Mouse (Mus musculus): ENCODE measurements around the gene Grm1. TPM values are rescaled to one million over a fixed set of nuclear protein-coding genes. Genes with fewer than 3 reads are reported as not detected.

Grm1 gene
- polyA plus RNA-seq, 2 experiments: not detected

DNA sequence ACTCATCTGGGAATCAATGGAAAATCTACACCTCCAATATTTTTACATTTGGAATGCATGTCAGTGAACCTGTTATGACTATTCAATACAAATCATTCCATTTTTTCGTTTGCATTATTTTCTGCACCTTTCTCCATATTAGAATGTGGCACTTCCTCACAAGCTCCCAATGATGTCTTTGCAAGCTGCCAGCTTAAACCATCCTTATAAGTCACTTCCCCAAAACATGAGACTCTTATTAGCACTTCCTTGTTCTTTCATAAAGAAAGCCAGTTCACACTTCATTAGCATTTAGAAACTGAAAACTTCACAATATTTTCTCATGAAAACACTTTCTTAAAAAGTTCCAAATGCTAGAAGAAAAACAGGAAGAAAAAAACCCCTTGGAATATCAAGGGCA lies 338.1 kb downstream of the Grm1 start:
- TF ChIP-seq CTCF (IDR thresholded peaks at IDR 0.05; ENCODE audit: low read depth): no peak
- TF ChIP-seq EP300 (IDR thresholded peaks at IDR 0.05; ENCODE audit: low read depth): no peak
- no peaks in the 10 kb centered on the region for H3K36me3 ChIP-seq (replicated peaks; ENCODE audit: control insufficient read depth, insufficient read depth, low read depth)
- no peaks in the 10 kb centered on the region for H3K4me1 ChIP-seq (replicated peaks; ENCODE audit: control insufficient read depth in 2 of 2, insufficient read depth in 2 of 2, low read length in 1 of 2)
- ATAC-seq (ENCODE audit: insufficient read depth) (no peak), DNase-seq (ENCODE audit: low read depth in 3 of 3, low spot score in 3 of 3) (no peak)
- H3K9me3 ChIP-seq (ENCODE audit: control insufficient read depth, low read length): no peaks in the 10 kb centered on the region
- 21% methylated on average over 1 of the region's 1 CpGs for WGBS (ENCODE audit: insufficient replicate concordance)
- no peaks in the 10 kb centered on the region for H3K27me3 ChIP-seq (ENCODE audit: control insufficient read depth, insufficient read depth, low read length)
- no peak overlapping the region for H3K4me3 ChIP-seq (ENCODE audit: insufficient read depth in 1 of 2, low read depth in 2 of 2, low read length in 2 of 2)
- H3K4me2 ChIP-seq (ENCODE audit: low read depth): no peak overlapping the region
- H3K27ac ChIP-seq: no peak overlapping the region
- no peak overlapping the region for H3K9ac ChIP-seq (replicated peaks)

DNA sequence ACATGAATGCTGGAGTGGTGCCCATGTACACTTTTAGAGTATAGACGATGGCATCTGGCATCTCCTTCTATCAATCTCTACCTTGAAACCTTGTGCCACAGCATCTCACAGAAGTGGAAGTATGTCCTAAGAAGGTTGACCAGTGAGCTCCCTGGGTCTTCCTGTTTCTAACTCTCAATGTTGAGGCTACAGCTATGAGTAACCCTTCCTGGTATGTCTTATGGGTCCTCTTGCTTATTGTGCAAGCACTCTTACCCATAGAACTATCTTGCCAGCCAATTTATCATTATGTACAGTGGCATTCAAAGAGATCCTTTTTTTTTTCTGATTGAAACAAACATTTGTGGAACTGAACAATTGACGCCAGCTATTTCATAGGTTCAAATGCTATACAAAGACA lies 340.0 kb downstream of the Grm1 start:
- Histone ChIP-seq H3K36me3 (replicated peaks; ENCODE audit: control insufficient read depth, insufficient read depth, low read depth) (no peaks in the 10 kb centered on the region), H3K9ac (replicated peaks) (no peak overlapping the region), H3K4me1 (replicated peaks; ENCODE audit: control insufficient read depth in 2 of 2, insufficient read depth in 2 of 2, low read length in 1 of 2) (no peaks in the 10 kb centered on the region), H3K27me3 (ENCODE audit: control insufficient read depth, insufficient read depth, low read length) (no peaks in the 10 kb centered on the region), H3K4me2 (ENCODE audit: low read depth) (no peak overlapping the region), H3K4me3 (ENCODE audit: insufficient read depth in 1 of 2, low read depth in 2 of 2, low read length in 2 of 2) (no peak overlapping the region), H3K9me3 (ENCODE audit: control insufficient read depth, low read length) (no peaks in the 10 kb centered on the region), H3K27ac (no peak overlapping the region)
- 73% methylated on average over 2 of the region's 2 CpGs for WGBS (ENCODE audit: insufficient replicate concordance)
- TF ChIP-seq EP300 (IDR thresholded peaks at IDR 0.05; ENCODE audit: low read depth) (no peak), CTCF (IDR thresholded peaks at IDR 0.05; ENCODE audit: low read depth) (no peak)
- no peak for ATAC-seq (ENCODE audit: insufficient read depth)
- DNase-seq (ENCODE audit: low read depth in 3 of 3, low spot score in 3 of 3): no peak

DNA sequence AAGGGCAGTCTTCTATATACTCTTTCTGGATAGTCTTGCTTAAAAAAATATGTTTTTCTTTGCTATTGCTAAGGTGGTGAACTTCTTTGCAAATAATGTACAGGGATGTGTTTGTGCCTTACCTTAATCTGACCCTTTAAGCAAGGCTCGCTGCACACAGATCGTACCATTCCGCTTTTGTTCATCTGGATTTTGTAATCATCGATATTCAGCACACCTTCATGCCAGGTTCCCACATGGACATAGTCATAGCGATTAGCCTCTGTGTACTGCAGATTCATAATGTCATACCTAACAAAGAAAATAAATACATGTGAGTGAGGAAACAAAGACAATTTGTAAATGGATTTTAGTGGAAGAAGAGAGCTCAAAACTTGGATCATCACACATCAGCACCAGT lies 340.8 kb downstream of the Grm1 start:
- Histone ChIP-seq H3K27ac (no peak overlapping the region), H3K27me3 (ENCODE audit: control insufficient read depth, insufficient read depth, low read length) (no peaks in the 10 kb centered on the region), H3K4me2 (ENCODE audit: low read depth) (no peak overlapping the region), H3K4me3 (ENCODE audit: insufficient read depth in 1 of 2, low read depth in 2 of 2, low read length in 2 of 2) (no peak overlapping the region), H3K36me3 (replicated peaks; ENCODE audit: control insufficient read depth, insufficient read depth, low read depth) (no peaks in the 10 kb centered on the region), H3K9ac (replicated peaks) (no peak overlapping the region), H3K4me1 (replicated peaks; ENCODE audit: control insufficient read depth in 2 of 2, insufficient read depth in 2 of 2, low read length in 1 of 2) (no peaks in the 10 kb centered on the region), H3K9me3 (ENCODE audit: control insufficient read depth, low read length) (no peaks in the 10 kb centered on the region)
- no peak for ATAC-seq (ENCODE audit: insufficient read depth)
- DNase-seq (ENCODE audit: low read depth in 3 of 3, low spot score in 3 of 3): no peak
- no peak for TF ChIP-seq EP300 (IDR thresholded peaks at IDR 0.05; ENCODE audit: low read depth)
- TF ChIP-seq CTCF (IDR thresholded peaks at IDR 0.05; ENCODE audit: low read depth): no peak
- 76% methylated on average over 5 of the region's 5 CpGs for WGBS (ENCODE audit: insufficient replicate concordance)

DNA sequence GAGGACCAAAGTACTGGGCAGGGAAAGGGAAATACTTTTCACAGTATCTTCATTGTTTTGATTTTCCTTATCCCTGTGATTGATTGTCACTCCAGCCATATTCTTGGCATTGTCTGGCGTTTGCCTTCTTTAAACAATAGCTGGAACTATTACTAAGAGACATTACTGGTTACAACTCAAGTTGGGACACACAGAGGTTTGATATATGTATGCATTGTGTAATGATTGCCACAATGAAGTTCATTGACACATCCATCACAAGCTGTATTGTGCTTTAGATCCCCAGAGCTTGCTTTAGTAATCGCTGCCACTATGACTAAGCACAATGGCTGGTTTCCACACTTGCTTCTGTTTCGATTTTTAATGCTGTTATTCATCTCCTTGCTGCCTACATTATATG lies 341.4 kb downstream of the Grm1 start:
- Histone ChIP-seq H3K9ac (replicated peaks) (no peak overlapping the region), H3K27me3 (ENCODE audit: control insufficient read depth, insufficient read depth, low read length) (no peaks in the 10 kb centered on the region), H3K4me2 (ENCODE audit: low read depth) (no peak overlapping the region), H3K36me3 (replicated peaks; ENCODE audit: control insufficient read depth, insufficient read depth, low read depth) (no peaks in the 10 kb centered on the region), H3K4me3 (ENCODE audit: insufficient read depth in 1 of 2, low read depth in 2 of 2, low read length in 2 of 2) (no peak overlapping the region), H3K27ac (no peak overlapping the region), H3K9me3 (ENCODE audit: control insufficient read depth, low read length) (no peaks in the 10 kb centered on the region), H3K4me1 (replicated peaks; ENCODE audit: control insufficient read depth in 2 of 2, insufficient read depth in 2 of 2, low read length in 1 of 2) (no peaks in the 10 kb centered on the region)
- TF ChIP-seq EP300 (IDR thresholded peaks at IDR 0.05; ENCODE audit: low read depth) (no peak), CTCF (IDR thresholded peaks at IDR 0.05; ENCODE audit: low read depth) (no peak)
- ATAC-seq (ENCODE audit: insufficient read depth): no peak
- WGBS (ENCODE audit: insufficient replicate concordance): 46% methylated on average over 3 of the region's 3 CpGs
- DNase-seq (ENCODE audit: low read depth in 3 of 3, low spot score in 3 of 3): no peak

GRCm38 (mm10) chr10:10737041-10737681 lies 345.0 kb downstream of the Grm1 start:
- ATAC-seq (ENCODE audit: insufficient read depth): no peak
- H3K4me1 ChIP-seq (replicated peaks; ENCODE audit: control insufficient read depth in 2 of 2, insufficient read depth in 2 of 2, low read length in 1 of 2): no peaks in the 10 kb centered on the region
- DNase-seq (ENCODE audit: low read depth in 3 of 3, low spot score in 3 of 3): no peak
- TF ChIP-seq EP300 (IDR thresholded peaks at IDR 0.05; ENCODE audit: low read depth) (no peak), CTCF (IDR thresholded peaks at IDR 0.05; ENCODE audit: low read depth) (no peak)
- WGBS (ENCODE audit: insufficient replicate concordance): 41% methylated on average over 1 of the region's 1 CpGs
- no peak overlapping the region for H3K4me2 ChIP-seq (ENCODE audit: low read depth)
- no peaks in the 10 kb centered on the region for H3K27me3 ChIP-seq (ENCODE audit: control insufficient read depth, insufficient read depth, low read length)
- no peak overlapping the region for H3K9ac ChIP-seq (replicated peaks)
- no peak overlapping the region for H3K27ac ChIP-seq
- H3K9me3 ChIP-seq (ENCODE audit: control insufficient read depth, low read length): no peaks in the 10 kb centered on the region
- no peak overlapping the region for H3K4me3 ChIP-seq (ENCODE audit: insufficient read depth in 1 of 2, low read depth in 2 of 2, low read length in 2 of 2)
- H3K36me3 ChIP-seq (replicated peaks; ENCODE audit: control insufficient read depth, insufficient read depth, low read depth): no peaks in the 10 kb centered on the region
